Mouse (Mus musculus): ENCODE results near the gene Elmo1.
"Not testable (repeated sequence)": the region's sequence is repeated elsewhere in the genome, so short reads cannot be mapped to it uniquely, and the experiment has no call there.

Gene Elmo1

DNA sequence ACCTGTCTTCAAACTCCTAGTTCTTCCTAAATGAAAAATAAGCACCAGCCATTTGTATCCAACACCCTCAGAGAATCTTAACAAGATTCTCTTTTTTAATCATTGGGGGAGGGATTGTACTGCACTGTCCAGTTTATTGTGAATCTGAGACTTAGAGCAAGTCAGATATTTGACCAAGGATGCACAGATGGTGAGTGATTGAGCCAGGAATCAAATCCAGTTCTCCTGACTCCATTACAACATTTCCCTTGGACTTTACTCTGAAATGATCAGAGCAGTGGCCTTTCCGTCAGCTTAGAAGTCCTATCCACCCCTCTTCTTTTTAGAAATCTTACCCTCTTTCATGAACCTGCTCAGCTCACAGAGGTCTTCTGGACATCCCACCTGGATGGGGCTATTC is 461.2 kb downstream of the Elmo1 start:
- DNase-seq, result no peak

DNA sequence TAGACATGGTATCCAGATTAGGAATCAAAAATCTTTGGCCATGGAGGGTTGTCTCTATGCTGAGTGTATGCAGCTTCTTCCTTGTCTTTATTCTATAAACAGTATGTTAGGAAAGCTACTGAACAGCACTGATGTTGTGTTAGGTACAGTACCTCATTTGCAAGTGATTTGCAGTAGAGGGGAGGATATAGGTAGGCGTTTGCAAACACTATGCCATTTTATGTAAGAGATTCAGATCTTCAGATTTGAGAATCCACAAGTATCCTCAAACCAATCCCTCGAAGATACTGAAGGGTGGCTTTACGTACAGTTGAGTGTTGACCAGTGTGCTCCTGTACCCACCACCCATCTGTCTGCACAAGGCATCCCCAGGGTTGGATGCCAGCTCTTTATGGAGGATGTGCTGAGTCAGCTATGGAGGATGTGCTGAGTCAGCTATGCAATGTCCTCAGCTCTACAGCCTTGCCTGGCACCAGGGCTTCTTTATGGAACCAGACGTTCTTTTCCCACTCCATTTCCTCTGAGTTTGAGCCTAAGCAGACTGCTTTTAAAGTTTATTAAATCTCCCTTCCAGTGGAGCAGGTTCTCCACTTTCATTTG is 465.6 kb downstream of the Elmo1 start:
- DNase-seq, result no peak

DNA sequence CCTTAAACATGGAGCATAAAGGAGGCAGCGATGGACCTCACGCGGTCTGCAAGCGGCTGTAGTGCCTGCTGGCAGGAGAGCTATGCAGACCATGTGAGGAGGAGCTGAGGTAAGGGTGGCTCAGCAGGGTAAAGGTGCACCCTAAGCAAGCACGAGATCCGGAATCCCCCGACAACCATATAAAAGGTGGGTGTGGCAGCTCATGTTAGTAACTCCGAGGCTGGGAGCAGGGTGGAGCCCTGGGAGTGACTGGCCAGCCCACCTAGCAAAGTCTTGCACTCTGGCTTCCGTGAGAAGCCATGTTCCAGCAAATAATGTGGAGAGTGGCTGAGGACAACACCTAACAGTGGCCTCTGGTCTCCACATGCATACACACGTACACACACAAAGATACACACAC is 466.3 kb downstream of the Elmo1 start:
- DNase-seq, result no peak

DNA sequence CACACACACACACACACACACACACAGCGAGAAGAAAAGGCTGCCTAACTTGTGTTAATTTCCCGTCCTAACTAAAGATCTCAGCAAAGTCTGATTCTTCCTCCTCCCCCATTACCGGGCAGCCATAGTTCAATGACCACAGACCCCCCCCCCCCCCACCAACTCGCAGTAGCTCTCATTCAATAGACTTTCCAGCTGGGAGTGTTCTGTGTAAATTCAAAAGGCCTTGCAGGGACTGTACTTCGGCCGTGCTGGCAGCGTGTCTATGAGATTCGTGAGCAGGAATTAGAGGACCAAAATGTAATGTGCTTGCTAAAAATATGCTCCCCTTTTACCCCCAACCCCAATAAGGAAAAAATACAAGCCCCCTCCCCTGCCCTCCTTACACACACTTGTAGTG is 466.8 kb downstream of the Elmo1 start:
- DNase-seq, result no peak

- no peak for DNase-seq
These were observed 468.0 kb downstream of the Elmo1 start for GRCm38 (mm10) chr13:20558376-20558775.

- DNase-seq, result peak; percentile 21 to 37
These were observed 474.0 kb downstream of the Elmo1 start for GRCm38 (mm10) chr13:20564414-20564813.

DNA sequence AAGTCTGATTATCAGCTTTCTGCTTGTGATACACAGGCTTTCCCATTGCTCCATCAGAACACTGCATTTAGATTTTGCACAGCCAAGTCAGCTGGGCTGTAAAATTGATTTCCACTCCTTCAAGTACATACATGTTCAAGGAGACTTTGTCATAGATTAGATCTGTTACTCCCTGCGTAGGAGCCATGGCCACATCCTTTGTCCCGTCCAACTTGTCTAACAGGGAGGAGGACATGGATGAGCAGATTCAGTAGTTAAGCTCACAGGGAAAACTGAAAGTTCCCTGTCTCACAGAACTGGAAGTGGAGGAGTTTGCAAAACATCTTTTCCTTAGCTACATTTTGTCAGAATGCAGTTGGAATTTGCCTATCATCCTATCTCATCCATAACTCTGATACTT is 484.8 kb downstream of the Elmo1 start:
- no peak for DNase-seq

- DNase-seq, result no peak
These were observed 495.5 kb downstream of the Elmo1 start for GRCm38 (mm10) chr13:20585868-20586267.

DNA sequence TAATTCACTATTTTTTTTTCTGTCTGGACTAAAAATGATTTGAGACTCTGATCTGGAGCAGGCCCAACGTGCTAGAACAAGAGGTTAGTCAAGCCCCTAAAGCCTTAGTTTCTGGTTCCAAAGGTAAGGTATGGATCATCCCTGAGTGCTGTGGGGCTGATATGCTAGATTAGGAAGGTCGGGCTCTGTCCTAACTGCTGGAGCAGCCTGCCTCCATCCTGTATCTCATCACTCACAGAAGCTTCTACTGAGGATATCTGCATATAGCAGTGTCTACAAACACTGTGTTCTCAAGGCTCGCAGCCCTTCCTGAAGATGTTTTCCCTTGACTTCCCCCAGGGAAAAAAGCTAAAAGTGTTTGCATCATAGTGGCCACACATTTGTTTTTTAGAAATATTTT is 496.1 kb downstream of the Elmo1 start:
- DNase-seq, result no peak

DNA sequence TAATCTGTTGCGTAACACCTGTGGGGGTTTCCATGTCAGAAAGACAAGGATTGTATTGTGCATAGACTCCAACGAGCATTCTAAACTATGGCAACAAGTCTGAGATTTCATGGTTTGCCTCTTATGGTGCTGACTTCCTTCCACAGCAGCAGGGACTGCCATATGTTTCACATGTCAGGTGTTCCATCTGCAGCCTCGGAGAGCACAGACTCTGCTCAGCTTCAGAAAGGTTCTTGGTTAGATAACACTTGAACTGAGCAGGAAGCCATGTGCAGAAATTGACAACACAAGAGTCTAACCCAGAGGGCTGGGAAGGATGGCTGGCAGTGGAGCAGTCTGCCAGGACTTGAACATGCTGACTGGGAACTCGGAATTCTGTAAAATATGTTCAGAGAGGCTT is 500.6 kb downstream of the Elmo1 start:
- DNase-seq, result no peak

GRCm38 (mm10) chr13:20597307-20597706 is 506.9 kb downstream of the Elmo1 start:
- DNase-seq, result no peak

- DNase-seq, result no peak
These were observed 508.2 kb downstream of the Elmo1 start for GRCm38 (mm10) chr13:20598618-20599017.

GRCm38 (mm10) chr13:20600246-20600645 is 509.9 kb downstream of the Elmo1 start:
- DNase-seq, result no peak

GRCm38 (mm10) chr13:20601421-20601820 is 511.0 kb downstream of the Elmo1 start:
- DNase-seq, result no peak

DNA sequence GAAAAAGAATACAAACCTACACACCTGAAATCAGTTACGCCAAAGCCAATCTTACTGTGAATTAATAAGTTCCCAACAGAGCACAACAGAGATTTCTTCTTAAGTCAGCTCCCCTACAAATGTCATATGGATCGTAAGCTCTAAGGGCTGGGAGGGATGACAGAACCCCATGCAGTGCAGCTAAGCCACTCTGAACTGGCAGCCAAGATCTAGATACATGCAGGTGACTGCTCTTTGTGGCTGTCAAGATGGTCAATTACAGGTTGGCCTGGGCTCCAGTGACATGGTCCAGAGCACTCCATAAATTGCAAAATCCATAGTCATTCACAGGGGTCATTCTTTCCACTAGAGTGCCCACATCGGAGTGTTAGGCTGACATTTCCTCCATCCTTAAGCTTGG is 516.5 kb downstream of the Elmo1 start:
- no peak for DNase-seq

- no peak for DNase-seq
These were observed 518.8 kb downstream of the Elmo1 start for GRCm38 (mm10) chr13:20609003-20609688.

DNA sequence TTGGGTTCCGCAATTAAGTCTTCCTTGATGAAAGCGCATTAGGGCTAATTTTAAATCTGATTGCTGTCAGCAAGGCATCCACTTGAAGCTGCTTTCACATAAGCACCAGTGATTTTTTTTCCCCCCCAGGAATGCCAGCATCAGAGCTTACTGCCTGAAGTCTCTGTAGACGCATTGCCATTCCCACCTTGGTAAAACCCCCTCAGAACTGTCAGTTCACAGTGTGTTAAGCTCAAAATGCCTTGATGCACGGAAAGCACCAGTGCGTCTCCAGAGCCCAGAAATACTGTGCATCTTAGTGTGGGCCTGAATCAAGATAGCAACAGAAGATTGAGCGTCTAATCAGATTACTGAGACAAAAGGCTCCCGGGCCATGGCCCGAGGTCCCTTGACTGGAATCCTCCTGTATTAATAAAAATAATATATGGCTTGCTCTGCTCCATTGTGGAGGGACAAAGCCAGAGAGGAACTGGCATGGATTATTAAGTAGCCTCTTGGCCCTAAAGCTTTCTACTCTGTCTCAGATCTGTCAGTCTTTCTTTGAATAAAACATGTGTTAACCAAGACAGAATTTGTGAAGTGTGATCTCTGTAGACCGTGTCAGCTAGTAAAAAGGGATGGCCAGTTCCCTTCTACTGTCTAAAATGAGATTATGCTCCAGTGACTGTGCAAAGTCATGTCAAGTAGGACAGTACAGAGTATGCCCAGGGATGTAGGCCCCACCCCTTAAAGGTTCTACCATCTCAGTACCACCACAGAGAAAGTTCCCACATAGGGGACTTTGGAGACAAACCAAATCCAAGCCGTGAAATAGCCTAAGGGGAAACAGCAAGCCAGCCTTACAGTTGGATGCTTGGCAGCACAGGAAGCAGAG is 525.4 kb downstream of the Elmo1 start:
- no peak for DNase-seq

GRCm38 (mm10) chr13:20619946-20620345 is 529.5 kb downstream of the Elmo1 start:
- no peak for DNase-seq

DNA sequence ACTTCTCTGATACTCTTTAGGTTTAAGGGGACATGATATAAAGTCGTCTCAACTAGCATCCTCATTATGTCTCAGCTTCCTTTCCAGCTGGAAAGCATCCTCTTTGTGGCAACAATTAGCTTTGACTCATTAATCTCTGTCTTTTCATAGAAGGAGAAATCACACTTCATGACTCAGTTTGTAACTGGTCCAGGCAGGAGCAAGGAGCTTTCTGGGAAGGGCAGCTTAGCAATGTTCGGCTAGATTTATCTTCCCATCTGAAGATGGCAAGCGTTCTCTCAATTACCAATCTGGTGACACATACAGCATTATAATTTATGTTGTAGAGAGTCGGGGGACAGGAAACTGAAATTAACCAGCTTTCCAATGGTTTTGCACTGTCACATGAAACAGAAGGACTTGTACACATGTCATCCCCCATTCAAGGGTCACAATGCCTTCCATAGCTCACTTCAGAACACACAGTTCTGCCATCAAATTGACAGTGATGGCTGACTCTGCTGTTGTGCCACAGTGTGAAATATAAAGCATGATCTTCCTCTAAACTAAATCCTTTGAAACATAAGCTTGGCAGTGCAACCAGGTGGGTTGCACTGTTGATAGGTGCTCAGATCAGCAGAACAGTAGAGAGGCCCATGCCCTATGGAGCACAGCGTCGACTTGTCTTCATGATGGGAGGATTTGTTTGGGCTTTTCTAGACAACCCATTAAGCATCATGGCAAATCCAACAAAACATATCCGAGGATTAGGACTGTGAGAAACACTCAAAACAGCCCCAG is 532.9 kb downstream of the Elmo1 start:
- no peak for DNase-seq

- no peak for DNase-seq
These were observed 537.4 kb downstream of the Elmo1 start for GRCm38 (mm10) chr13:20627796-20628195.

DNA sequence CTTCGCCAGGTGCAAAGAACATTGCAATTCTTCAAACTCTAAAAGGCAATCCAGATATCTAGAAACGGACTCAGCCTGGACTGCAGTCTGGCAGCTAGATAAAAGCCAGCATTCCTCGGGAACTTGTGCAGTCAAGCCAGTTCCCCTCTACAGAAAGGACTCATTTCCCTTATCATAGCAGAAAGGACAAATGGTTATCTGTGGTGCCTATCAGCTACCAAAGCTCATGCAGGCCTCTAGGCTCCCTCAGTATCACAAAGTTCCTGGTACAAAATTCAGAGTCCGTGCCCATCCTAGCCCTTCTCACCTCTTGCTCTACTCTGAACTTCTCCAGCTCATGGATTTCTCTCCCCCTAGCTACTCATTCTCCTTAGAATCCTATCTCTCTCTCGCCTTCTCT is 542.1 kb downstream of the Elmo1 start:
- no peak for DNase-seq

DNA sequence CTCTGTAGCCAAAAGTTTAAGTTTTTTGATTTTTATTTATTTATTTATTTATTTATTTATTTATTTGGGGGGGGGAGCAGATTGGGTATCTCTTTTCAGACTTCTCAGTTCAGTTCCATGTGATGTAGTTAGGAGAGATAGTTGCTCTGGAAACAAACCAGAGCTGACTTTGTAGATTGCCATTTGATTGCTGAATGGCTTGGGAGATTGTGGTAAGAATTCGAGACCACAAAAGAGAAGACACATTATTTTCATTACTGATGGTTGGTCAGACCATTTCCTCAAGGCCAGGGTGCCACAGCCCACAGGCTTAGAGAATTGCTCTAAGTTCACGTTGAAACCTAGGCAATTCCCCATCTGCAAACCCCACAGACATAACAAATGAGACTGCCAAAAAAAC is 544.3 kb downstream of the Elmo1 start:
- not testable (repeated sequence) for DNase-seq

DNA sequence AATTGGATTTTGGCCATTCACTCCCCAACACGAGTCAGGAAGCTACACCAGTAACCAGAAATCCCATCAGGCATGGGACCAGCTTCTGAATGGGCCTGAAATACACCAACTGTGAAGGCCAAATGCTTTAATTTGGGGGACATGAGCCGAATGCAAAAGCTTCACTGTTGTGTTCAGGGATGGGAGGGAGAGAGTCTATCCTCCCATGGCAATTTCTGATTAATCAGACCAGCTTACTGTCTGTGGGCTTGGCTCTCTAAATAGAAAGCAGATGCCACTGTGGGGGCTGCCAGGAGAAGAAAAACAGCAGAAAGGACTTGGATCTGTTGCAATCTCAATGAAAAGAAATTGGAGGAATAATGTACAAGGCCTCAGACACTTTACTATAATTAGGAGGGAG is 545.2 kb downstream of the Elmo1 start:
- no peak for DNase-seq

Measured in B cell, adult 2 months (primary cell).